Mouse (Mus musculus) thymus, postnatal 25 days (tissue): Measurements from ENCODE around the gene Pcsk4.

ENCODE experiments used
- DNase-seq: peaks from one replicate; pipeline ENCODE4 v3.0.0; 2022

The Pcsk4 gene

DNA sequence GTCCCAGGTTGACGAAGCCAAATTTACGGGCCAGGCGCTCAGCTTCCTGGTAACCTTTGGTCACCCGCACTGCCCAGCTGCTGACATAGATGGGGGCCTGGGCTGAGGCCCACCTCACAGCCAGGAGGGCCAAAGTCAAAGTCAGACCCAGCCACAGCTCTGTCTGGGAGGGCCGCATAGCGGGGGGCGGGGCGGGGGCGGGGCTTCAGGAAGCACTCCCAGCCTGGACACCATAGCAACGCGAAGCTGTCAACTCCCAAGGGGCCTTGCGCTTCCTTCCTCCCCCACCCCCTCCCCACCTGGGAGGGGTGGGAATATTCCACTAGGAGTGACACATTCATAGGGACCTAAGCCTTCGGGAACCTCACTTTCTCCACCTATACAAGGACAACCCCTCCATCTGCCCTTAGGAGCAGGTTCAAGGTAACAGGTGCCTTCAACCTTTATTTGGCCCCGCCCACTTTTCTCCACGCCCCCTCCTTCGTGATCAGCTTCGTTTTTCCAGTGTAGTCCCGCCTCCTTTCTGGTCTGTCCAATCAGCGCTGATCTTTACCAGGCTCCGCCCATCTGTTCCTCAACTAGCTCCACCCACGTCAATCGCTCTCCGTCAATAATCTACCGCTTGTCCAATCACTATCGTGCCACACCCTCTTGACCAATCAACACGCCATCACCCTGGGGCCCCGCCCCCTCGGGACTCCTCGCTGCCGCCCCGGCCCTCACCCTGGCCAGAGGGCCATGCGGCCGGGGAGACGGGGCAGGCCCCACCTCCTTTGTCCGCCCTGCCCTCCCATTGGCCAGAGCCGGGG lies at the start of gene Pcsk4, which contains the start of gene Reep6:
Gene Pcsk4, minus strand, starts transcription at position 226 of the 809 bp plus-strand sequence.
Gene Reep6, plus strand, starts transcription at position 681 of the 809 bp plus-strand sequence.
- DNase-seq, result peak; percentile 71

DNA sequence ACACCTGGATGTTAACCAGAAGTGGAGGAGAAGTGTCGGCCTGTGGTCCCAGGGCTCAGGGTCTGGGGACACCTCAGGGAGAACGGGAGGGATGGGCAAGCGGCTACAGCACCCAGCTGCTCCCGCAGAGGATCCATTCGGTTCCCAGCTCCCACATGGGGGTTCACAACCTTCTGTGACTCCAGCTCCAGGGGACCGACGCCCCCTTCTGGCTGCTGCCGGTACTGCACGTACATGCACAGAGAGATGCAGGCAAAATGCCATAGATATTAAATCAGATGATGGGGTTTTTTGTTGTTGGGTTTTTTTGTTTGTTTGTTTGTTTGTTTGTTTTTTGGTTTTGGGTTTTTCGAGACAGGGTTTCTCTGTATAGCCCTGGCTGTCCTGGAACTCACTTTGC lies 48.4 kb upstream of the Pcsk4 start:
- DNase-seq, result peak; percentile 42

DNA sequence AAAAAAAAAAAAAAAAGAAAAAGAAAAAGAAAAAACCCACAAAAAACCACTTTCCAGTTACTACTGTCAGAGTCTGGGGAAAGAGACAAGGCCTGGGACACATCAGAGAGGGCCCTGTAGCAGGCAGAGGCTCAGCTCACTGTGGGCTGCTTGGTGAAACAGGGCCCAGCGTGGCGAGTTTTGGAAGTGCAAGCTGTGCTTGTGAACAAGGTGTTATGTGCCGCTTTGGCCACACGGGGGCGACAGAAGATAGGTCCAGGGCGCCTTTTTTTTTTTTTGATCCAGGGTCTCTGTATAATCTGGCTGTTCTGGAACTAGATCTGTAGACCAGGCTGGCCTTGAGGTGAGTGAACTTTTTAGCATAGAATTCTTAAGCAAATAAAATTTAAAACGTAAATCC lies 46.9 kb upstream of the Pcsk4 start:
- peak; percentile 94 for DNase-seq

DNA sequence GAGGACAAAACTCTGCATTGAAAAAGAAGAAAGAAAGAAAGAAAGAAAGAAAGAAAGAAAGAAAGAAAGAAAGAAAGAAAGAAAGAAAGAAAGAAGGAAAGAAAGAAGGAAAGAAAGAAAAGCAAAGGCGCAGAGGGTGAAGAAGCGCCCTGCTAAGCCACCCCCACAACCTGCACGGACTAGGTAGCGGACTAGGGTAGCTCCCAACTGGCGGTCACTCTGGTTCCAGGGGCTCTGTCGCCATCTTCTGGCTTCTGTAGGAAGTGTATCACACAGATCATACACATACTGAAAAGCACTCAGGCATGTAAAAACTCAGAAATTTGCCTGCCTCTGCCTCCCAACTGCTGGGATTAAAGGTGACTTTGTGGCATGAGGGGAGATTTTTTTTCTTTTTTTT lies 44.8 kb upstream of the Pcsk4 start:
- peak; percentile 80 for DNase-seq

DNA sequence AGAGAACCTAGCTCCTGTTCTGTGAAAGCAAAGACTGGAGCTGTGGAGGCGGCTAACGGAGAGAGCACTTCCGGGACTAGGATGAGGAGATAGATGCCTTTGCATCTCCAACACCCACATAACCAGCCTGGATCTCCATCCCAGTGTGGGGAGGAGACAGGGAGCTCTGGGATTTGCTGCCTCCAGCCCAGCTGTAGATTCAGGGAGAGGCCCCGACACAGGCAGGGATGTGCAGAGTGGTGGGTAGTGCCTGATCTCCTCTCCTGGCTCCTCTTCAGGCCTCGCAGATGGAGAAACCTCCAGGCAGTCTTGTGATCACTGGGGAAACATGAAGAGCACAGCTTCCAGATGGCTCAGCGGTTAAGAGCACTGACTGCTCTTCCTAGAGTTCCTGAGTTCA lies 43.4 kb upstream of the Pcsk4 start:
- no peak for DNase-seq

DNA sequence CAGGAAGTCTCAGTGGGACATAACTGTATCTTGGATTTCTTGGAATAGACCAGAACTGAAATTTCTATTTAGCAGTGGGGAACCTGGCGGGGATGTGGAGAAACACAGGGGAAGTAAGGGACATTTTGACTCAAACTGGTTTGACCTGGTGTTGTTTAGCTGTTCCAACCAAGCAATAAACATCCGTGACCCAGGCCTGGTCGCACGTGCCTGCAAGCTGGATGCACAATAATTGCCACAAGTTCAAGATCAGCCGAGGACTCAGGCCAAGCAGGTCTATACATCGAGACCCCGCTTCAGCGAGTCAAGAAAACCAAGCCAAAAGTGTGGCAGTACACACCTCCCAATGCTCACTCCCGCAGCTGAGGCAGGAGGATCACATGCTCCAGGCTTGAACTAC lies 42.7 kb upstream of the Pcsk4 start:
- DNase-seq, result no peak

DNA sequence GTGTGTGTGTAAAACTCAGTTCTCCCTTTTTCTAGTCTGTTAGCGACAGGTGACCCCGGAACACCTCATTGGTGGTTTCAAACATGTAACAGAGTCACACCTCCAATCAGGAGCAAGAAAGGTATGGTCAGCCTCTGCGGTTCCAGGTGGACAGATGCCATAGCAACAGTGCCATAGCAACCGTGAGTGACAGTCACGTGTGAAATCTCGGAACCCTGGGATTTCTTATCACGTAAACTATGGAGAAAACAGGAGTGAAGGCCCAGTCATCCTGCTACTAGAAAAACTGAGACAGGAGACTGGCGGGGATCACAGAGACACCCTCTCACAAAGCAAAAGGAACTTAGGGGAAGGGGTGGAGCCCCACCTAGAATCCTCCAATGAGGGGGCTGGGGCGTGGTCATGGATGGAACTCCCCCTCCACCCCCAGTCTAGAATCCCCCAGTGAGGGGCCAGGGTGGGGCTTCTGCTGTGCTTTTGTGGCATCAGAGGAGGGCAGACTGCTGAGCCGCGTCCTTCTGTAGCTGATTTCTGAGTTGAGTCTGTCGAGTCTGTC lies 42.2 kb upstream of the Pcsk4 start:
- DNase-seq, result peak; percentile 77

DNA sequence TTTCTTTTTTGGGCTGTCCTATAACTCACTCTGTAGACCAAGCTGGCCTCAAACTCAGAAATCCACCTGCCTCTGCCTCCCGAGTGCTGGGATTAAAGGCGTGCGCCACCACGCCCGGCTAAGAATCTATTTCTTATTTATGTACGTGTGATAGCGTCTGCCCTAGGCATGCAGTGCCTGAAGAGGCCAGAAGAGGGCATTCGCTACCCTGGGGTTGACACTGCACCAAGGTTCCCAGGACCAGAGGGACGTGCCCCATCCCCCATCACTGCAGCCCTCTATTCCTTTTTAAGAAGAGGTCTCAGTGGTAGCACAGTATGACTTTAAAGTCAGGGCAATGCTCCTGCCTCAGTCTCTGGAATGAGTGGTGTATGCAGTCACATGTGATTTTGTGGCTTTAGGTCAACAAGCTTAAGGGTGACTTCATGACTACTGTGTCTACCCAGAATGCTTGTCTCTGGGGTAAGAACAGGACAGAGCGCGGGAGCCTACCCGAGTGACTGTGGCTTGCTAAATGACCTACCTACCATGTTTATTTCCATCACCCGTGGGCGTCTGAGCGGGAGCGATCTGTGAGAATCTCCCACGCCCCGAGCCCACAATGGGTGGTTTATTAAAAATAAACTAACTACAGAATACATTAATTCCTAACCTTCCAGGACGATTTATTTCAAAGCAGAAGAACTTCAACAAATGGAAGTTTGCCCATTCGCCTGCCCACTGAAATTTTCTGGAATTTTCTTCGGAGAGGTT lies 40.9 kb upstream of the Pcsk4 start:
- peak; percentile 53 for DNase-seq

DNA sequence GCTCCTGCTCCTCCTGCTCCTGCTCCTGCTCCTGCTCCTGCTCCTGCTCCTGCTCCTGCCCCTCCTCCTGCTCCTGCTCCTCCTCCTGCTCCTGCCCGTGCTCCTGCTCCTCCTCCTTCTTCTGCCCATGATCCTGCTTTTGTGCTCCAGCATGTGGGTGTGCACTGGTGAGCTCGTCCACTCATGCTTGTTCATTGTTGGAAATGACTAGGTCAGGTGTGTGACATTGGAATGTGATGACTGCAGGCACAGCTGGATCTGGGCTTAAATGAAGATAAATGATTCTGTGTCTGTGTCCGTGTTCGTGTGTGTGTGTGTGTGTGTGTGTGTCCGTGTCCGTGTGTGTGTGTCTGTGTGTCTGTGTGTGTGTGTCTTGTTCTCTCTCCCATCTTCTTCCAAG lies 39.1 kb upstream of the Pcsk4 start:
- DNase-seq, result no peak

DNA sequence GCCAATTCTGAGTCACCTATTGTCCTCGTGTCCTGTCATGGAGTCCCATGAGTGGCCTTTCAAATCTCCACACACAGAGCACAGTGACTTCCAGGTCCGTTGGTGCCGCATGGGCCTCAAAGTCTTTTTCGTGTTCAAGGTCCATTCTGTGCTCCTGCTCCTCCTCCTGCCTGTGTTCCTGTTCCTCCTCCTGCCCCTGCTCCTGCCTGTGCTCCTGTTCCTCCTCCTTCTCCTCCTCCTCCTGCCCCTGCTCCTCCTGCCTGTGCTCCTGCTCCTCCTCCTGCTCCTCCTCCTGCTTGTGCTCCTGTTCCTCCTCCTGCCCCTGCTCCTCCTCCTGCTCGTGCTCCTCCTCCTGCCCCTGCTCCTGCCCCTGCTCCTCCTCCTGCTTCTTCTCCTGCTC lies 38.7 kb upstream of the Pcsk4 start:
- DNase-seq, result no peak

DNA sequence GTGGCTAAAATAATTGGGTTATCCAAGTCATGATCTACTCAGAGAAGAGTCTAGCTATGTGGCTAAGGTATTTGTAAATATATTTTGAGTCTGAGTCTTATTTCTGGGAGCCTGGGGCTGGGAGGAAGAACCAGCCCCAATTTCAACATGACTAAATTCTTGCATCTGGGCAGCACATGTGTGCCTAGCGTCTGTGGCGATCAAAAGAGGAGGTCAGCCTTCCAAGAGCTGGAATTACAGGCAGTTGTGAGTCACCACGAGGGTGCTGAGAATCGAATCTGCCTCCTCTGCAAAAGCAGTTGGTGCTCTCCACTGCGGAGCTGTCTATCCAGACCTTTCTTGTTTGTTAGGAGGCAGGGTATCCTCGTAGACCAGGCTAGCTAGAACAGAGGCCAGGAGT lies 36.4 kb upstream of the Pcsk4 start:
- DNase-seq, result no peak

DNA sequence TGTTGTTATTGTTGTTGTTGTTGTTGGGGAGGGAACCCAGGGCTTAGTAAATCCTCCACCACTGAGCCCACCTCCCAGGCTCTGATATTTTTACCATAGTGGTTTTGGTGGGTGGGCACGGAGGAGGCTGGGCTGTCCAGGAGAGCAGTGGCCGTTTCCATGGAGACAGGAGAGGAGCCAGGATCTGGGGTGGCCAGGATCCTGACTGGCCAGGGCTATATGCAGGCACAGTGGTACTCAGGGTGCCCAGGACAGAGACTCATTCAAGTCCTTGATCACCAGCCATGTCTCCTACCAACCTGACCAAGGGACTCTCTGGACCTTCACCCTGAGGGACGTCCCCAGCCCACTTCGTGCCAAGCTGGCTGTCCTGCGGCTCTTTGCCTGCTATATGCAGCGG lies 34.4 kb upstream of the Pcsk4 start:
- no peak for DNase-seq

DNA sequence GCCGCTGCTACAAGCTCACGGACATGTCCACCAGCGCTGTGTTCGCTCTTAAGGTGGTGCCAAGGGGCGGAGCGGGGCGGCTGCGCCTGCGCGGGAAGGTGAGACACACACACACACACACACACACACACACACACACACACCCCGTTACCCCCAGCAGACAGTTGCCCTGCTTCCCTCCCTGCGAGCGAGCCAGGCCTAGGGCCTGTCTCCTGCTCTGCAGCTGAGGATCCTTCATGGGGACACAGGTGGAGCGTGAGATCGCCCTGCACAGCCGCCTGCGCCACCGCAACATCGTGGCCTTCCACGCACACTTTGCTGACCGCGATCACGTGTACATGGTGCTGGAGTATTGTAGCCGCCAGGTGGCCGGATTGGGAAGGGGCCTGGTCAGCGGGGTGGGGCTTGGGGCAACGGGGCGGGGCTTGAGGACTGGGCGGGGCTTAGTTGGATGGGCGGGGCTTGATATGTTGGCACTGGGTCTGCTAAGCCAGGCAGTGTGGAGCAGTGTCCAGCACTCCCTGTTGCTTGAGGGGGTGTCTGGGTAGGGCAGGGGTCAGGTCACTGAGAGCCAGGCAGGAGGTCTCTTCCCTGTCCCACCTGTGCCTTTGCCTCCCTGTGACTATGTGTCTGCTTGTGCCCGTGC lies 28.8 kb upstream of the Pcsk4 start:
- DNase-seq, result no peak

DNA sequence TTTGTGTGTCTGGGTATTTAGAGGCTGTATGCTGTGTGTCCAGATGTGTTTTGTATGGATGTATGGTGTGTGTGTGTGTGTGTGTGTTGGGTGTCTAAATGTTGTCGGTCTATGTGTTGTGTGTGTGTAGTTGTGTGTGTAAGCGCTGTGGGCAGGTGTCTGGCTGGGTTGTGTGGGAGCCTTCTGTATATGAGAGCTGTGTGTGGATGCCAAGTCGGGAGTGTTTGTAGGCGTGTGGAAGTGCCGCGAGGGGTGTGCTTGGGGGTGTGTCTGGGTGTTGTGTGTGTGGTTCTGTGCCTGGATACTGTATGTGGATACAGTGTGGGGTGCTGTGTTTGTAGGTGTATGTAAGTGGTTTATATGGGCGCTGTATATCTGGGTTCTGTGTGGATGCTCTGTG lies 28.0 kb upstream of the Pcsk4 start:
- no peak for DNase-seq

DNA sequence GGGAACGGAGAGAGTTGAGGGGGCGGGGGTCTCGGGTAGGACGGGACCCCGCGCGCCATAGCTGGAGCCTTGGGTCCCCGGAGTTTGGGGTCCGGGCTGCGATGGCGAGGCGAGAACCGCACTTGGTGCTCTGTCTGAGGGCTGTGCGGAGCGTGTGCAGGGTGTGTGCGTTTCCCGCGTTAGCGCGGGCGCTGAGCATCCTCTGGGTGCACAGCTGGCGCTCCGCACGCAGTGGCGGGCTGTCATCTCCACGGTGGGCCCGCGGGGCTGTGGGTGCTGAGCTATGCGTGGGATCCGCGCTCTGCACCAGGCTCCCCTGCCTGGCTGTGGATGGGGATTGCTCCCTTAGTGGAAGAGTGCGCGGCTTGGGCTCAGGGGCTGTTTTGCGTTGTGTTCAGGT lies 27.4 kb upstream of the Pcsk4 start:
- DNase-seq, result no peak

DNA sequence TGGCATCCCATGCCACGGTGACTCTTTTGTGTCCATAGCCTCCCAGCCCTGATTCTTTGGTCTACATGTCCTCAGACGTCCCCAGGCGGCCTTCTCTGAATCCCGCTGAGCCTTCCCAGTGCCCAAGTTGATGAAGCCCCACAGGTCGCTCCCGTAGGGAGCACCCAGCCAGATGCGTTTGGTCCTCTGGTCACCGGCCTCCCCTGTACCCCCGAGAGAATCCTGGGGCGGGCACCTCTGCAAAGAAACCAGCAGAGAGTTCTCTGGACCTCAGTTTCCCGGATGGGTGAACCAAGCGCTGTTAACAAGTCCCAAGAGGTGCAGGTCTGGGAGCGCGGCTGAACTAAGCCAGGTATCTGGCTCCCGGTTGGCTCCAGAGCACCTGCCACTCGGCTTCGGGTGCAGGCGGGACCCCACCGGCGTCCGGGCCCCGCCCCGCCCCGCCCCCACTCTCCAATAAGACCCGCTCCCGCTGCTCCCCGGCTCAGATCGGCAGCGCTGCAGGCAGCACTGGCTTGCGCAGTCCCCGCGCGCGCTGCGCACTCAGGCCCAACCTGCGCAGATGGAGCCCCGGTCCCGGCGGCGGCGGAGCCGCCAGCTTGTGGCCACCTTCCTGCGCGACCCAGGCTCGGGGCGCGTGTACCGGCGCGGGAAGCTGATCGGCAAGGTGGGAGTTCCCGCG lies 26.8 kb upstream of the Pcsk4 start, which contains the start of gene Plk5:
Gene Plk5, plus strand, starts transcription at position 459 of the 682 bp plus-strand sequence.
- no peak for DNase-seq

DNA sequence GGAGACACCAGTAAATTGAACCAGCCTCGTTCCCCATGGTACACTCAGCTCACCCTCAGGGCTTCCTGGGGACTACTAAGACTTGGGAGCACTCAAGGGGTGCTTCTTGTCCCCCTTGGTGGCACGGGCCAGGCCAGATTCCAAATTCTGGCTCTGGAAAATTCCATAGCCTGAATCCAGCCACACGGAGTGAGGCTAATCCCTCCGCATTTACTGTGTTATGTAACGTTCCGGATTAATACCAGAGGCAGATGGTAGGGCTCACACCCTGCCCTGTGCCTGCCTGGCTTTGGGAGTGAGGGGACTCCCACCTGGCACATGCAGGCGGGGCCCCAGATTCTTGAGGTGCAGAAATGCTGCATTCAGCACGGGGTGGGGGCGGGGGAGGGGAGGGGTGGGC lies 26.1 kb upstream of the Pcsk4 start:
- no peak for DNase-seq

DNA sequence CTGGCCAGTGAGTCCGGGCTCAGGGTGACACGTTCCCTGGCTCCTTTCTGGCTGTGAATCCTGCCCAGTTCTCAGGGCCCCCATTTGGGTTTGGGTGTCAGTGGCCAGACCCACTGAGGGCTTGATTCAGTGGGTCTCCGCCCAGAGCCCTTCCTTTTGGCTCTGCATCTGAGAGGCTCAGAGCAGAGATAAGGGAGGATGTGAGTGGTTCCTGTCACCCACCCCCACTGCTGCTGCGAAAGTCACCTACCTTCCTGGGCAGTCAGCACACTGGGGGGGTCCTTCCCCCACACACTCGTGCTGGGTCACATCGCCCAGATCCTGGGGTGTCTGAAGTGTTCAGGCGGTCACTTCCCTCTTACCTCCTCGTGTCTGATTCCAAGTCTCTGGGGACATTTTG lies 23.4 kb upstream of the Pcsk4 start:
- no peak for DNase-seq

DNA sequence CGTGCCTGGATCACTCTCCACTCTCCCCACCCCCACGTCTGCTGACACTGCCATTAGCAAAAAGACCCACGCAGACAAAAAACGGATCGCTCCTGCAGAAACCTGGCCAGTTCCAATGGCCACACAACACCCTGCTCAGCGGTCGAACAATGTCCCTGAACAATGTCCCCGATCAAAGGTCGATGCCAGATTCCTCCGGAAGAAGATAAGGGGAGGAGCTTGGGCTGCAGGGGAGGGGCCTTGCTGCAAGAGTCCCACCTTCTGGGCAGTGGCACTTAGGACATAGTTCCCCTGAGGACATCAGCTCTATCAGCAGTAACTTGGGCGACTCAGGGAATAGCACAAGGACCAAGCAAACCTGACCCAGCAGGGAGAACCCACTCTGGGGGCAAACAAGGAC lies 22.6 kb upstream of the Pcsk4 start:
- DNase-seq, result no peak

DNA sequence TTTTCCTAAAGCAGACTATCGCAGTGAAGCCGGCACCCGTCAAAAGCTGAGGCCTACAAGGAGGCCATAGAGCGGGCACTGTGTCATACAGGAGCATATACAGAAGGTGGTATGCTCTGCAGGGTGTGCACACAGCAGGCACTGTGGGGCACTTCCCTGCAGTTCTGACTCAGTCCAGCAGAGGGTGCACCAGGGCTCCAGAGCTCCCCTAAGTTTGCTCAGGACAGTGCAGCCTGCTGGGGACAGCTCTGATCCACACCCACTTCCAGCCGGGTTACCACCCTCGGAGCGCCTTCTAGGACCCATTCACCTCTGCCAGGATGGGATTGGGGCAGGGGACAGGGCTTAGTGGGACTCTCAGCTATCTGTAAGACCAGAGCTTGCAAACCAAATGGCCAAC lies 21.0 kb upstream of the Pcsk4 start:
- peak; percentile 87 for DNase-seq

DNA sequence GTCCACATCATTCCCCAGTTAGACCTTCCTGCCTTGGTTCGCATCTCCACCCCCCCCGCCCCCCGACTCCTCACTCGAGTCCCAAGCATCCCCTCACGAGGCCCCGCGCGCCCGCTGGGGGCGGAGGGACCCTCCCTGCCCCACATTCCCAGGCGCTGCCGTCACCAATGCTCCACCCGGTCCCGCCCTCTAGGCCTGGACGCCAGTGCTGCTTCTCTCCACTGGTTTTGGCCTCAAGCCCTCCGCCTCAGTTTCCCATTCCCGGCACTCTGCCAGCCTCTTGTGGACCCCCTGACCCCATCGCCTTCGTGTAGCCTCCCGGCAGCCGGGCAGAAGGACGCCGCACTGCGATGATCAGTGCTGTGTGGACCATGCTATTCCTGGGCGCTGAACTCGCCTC lies 19.7 kb upstream of the Pcsk4 start:
- DNase-seq, result no peak

DNA sequence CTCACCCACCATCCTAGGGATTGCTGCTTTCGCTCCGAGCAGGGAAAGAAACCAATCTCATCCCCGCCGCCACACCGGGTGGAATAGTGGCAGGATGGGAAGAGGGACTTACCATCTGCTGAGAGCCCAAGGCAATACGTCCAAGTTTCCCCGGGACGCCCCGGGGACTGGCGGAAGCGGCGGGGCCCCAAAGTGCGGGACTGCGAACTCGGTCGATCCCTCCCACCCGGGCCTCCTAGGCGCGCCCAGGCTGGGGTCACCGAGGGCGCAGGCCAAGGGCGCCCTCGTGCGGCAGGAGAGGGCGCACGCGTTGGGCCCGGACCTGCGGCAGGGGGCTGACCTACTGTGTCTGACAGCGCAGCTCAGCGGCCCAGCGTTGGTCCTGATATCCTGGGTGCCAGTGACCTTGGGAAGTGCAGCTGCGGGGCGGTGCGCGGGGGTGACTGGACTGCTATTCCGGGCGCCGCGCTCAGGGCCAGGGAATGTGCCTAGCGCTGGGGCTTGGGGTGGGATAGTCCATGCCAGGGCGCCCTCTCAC lies 19.0 kb upstream of the Pcsk4 start, which contains the start of gene Adamtsl5:
Gene Adamtsl5, minus strand, starts transcription at position 169 of the 538 bp plus-strand sequence.
- DNase-seq, result peak; percentile 75
